Mouse (Mus musculus) olfactory bulb, adult 2 months (tissue): ENCODE results near the gene D11Wsu47e. TPM values are rescaled to one million over a fixed set of nuclear protein-coding genes. Genes with fewer than 3 reads are reported as not detected.

ENCODE experiments used
- H3K27ac ChIP-seq: fragments of 200-500 bp; 2 replicates; pipeline ENCODE4 v1.5.1; 2012; ENCODE audit warnings: low read depth, low read length; ENCODE audit not compliant: insufficient read depth
- H3K4me1 ChIP-seq: fragments of 200-500 bp; 2 replicates; pipeline ENCODE4 v1.6.1; 2012; ENCODE audit warnings: low read length; ENCODE audit not compliant: control insufficient read depth, insufficient read depth
- H3K4me3 ChIP-seq: fragments of 200-500 bp; 2 replicates; pipeline ENCODE4 v1.5.1; 2012; ENCODE audit warnings: mild to moderate bottlenecking, low read depth, low read length, moderate library complexity; ENCODE audit not compliant: insufficient read depth
- CTCF ChIP-seq: fragments of 200-500 bp; IDR thresholded peaks from 2 replicates; pipeline ENCODE4 v1.5.1; 2012; ENCODE audit warnings: low read depth, mild to moderate bottlenecking, low read length, moderate library complexity; ENCODE audit not compliant: insufficient read depth
- POLR2A ChIP-seq: fragments of 200-500 bp; IDR thresholded peaks from 2 replicates; pipeline ENCODE4 v1.6.1; 2012; ENCODE audit warnings: mild to moderate bottlenecking, low read depth, low read length, moderate library complexity; ENCODE audit not compliant: insufficient read depth
- WGBS: fragments of 180-500 bp; shearing (Covaris S2); methylation state at CpG from one replicate; pipeline ENCODE4 v1.1.7; 2018; 5-methylcytosine and 5-hydroxymethylcytosine counted together
- polyA plus RNA-seq: library from polyadenylated mRNA; stranded (reverse); fragments of >200 nt; gene quantifications from 2 replicates; pipeline ENCODE4 v1.2.4, GENCODE M21; 2012; ENCODE audit warnings: low replicate concordance; ENCODE audit not compliant: missing spikeins, insufficient read depth, insufficient read length

Gene D11Wsu47e
- polyA plus RNA-seq, 1 experiment, result not detected

DNA sequence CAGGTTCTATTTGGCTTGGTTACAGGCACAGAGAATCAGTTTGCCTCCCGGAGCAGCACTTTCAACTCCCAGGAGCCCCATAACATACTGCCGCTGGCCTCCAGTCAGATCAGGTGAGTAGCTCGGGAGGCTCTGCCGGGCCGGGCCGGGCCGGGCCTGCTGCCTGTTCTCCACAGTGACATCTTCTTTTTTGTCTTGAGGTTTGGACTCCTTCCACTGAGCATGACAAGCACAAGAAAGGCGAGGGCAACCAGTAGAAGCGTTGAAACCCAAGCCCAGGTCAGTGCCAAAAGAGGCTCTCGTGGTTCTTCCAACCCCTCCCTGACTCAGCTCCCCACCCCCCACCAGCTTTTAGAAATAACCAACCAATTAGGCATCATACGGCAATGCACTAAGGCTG, 23.3 kb upstream of the D11Wsu47e start:
- H3K4me1 ChIP-seq, result peaks cover 7% of the 10 kb centered on the region; the same call in 1 of the 2 replicates
- WGBS, result 76% methylated on average over 11 of the region's 11 CpGs

DNA sequence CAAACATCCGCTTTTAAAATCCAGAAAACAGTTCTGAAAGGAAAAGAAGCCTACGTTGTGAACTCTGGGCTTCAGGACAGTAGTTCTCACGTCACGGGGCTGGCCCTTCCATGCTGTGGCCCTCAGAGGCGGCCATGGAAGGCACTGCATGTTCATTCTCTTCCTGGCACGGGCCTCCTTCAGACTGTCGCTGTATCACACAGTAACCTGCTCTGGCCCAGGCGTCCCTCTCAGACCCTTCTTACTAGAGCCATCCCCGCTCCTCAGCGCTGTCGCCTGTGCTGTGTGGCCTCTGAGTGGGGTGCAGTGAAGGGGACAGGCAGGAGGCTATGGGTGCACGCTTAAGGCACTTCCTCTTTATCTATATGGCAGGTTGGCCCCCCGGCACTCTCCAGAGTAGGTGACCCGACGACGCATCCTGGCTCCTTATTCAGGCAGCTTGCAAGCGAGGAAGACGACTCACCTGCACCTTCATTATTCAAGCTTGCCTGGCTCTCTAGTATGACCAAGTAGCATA, 22.3 kb upstream of the D11Wsu47e start:
- WGBS, result 90% methylated on average over 18 of the region's 18 CpGs
- TF ChIP-seq CTCF (no peak), POLR2A (no peak)
- Histone ChIP-seq H3K27ac (no peak overlapping the region), H3K4me1 (peaks cover 4% of the 10 kb centered on the region; the same call in 1 of the 2 replicates), H3K4me3 (no peak overlapping the region)

More for the DNA sequence above, 23.3 kb upstream of the D11Wsu47e start:
- H3K27ac ChIP-seq, result no peak overlapping the region
- no peak overlapping the region for H3K4me3 ChIP-seq
- TF ChIP-seq POLR2A (no peak), CTCF (no peak)

DNA sequence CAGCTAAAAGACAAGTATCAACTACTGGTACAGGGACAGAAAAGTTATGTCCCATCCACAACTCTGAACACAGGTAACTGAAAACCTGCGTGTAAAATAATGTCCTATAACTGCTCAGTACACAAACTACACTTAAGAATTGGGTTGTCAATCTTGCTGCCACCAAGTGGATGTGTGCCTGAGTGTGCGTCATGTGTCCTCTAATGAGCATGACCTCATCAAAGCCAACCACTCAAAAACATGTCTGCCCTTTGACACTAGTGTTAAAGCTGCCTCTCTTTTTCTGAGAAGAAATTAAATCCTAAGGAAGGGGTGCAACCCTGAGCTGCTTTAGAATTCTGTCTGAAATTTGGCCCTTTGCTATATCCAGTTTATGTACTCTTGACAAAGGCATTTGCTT, 19.9 kb upstream of the D11Wsu47e start:
- no peak overlapping the region for H3K4me3 ChIP-seq
- WGBS, result 71% methylated on average over 2 of the region's 2 CpGs

DNA sequence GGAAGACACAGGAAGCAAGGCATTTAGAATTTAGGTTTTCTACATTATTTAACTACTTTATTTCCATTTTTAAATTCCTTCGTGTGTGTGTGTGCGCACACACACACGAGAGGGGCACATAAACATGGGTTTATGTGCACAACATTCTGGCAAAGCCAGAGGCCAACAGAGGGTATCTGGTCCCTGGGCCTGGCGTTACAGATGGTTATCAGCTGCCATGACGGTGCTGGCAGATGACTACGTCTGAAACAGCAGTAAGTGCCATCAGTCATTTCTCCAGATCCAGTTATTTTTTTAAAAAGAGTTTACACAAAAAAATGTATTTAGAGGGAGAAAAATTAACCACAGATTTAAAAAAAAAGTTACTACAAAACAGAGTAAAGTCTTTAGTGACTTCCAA, 18.0 kb upstream of the D11Wsu47e start:
- H3K27ac ChIP-seq, result no peak overlapping the region
- WGBS, result 86% methylated on average over 6 of the region's 6 CpGs
- no peak overlapping the region for H3K4me3 ChIP-seq
- TF ChIP-seq CTCF, result no peak
- TF ChIP-seq POLR2A, result no peak
- peaks cover 12% of the 10 kb centered on the region for H3K4me1 ChIP-seq

More for the DNA sequence above, 19.9 kb upstream of the D11Wsu47e start:
- Histone ChIP-seq H3K27ac (no peak overlapping the region), H3K4me1 (peaks cover 12% of the 10 kb centered on the region)
- TF ChIP-seq POLR2A, result no peak
- TF ChIP-seq CTCF, result no peak

DNA sequence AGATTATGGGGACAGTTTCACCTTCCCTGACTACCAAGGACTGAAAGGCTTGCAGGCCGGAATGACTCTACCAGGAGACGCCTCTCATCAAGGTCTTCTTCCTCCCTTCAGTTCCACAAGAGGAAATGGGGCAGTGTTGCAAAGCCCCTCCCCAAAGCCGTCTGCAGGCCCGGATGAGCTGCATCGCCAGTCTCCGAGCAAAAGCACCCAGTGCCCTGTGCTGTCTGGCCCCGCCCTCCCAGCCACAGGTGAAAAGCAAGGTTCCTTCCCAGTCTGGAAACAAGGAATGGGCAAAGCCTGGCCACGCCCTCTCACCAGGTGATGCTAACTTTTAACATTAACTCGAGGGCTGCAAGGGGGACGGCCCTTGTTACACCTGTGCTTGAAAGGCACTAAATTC, 17.6 kb upstream of the D11Wsu47e start:
- WGBS, result 60% methylated on average over 10 of the region's 10 CpGs
- no peak for TF ChIP-seq CTCF
- no peak for TF ChIP-seq POLR2A
- no peak overlapping the region for H3K27ac ChIP-seq
- H3K4me1 ChIP-seq, result peaks cover 12% of the 10 kb centered on the region
- H3K4me3 ChIP-seq, result no peak overlapping the region

DNA sequence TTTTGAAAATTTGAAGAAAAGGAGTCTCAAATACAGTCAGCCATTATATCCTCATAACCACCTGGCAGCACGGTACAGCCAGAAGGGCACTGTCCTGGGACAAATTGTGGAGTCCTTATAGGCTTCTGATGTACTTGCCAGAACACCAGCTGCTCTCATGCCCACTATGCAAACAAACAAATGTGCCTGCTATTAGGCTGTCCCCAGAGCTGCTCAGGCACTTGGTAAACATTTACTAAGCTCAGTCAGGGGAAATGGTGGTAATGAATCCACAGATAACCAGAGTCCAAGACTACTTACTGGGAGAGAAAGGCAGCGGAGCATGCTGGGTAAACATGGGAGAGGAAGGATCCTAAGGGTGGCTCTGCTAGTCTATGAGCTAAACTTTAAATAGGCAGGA, 17.1 kb upstream of the D11Wsu47e start:
- WGBS, result 43% methylated on average over 2 of the region's 2 CpGs
- H3K4me1 ChIP-seq, result peaks cover 12% of the 10 kb centered on the region
- TF ChIP-seq CTCF, result no peak
- TF ChIP-seq POLR2A, result no peak
- no peak overlapping the region for H3K27ac ChIP-seq
- no peak overlapping the region for H3K4me3 ChIP-seq

DNA sequence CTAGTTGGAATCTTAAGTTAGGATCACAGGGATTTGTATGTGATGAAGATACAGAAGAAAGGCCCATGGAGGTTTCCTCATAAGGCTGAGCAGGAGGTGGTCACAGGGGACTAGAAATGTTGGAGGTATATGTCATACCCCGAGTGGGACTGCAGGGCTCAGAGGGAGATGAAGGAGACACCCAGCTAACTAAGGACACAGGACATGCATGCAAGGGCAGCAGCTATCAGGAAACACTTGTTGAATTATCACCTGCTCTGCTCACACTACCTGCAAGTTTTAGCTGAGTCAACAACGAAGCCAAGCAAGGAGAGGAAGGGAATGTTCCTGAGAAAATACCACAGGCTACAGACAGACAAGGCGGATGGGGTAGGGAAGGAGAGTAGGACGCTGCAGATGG, 16.5 kb upstream of the D11Wsu47e start:
- Histone ChIP-seq H3K4me1 (peaks cover 12% of the 10 kb centered on the region), H3K27ac (no peak overlapping the region), H3K4me3 (no peak overlapping the region)
- TF ChIP-seq CTCF, result no peak
- TF ChIP-seq POLR2A, result no peak
- 84% methylated on average over 4 of the region's 4 CpGs for WGBS

DNA sequence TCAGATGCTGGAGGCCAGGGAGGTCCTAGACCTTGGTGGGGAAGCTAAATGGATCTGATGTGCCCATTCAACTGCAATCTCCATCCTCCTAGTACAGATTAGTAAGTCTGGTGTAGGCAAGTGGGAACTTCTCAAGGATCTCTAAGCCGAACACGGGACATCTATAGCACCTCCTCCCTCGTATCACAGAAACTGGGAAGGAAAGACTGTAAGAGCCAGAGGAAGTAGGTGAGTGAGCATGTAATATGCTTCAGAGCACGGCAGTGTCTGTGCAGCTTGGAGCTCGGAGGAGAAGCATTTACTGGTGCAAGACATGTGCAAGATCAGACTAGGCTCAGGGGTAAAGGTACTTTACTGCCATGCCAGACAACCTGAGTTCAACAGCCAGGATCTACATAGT, 15.4 kb upstream of the D11Wsu47e start:
- TF ChIP-seq CTCF (no peak), POLR2A (no peak)
- 83% methylated on average over 5 of the region's 5 CpGs for WGBS
- Histone ChIP-seq H3K4me3 (no peak overlapping the region), H3K4me1 (peaks cover 12% of the 10 kb centered on the region), H3K27ac (no peak overlapping the region)

DNA sequence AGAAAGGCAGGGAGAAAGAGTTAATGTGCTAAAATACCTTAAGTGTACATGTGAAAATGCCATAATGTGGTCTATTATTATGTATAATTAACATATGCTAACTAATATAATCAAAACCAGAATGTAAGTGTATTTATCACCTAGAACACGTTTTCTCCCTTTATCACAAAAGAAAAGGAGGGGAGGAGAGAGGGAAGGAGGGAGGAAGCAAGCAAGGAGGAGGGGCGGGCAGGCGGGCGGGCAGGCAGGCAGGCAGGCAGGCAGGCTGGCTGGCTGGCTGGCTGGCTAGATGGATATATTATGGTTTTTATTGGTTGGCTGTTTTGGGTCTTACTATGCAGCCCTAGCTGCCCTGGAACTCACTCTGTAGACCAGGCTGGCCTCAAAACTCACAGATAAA, 14.5 kb upstream of the D11Wsu47e start:
- H3K27ac ChIP-seq, result no peak overlapping the region
- 45% methylated on average over 4 of the region's 4 CpGs for whole genome bisulfite sequencing
- H3K4me3 ChIP-seq, result no peak overlapping the region
- TF ChIP-seq POLR2A (no peak), CTCF (no peak)
- H3K4me1 ChIP-seq, result peaks cover 12% of the 10 kb centered on the region

DNA sequence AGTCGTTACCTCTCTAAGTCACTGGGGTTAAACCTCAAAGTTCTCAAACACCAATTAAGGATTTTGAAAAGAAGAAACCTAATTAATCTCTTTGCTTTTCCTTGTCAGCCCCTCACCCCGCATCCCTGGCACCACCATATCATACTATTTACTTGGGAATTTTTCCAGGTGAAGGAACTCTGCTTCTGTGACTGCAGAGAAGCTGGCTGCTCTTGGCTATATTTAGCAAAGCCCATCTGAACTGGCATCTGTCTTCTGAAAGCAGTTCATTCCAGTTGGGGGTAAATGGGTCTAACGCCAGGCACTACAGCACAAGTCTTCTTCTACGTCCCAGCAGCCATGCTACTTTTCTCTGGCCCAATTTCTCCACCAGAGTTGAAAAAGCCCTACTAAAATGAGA, 10.6 kb upstream of the D11Wsu47e start:
- H3K4me3 ChIP-seq, result no peak overlapping the region
- H3K27ac ChIP-seq, result no peak overlapping the region
- WGBS, result 69% methylated on average over 4 of the region's 4 CpGs
- TF ChIP-seq POLR2A (no peak), CTCF (no peak)
- peaks cover 6% of the 10 kb centered on the region for H3K4me1 ChIP-seq
